Mouse (Mus musculus) ES-E14 (cell line): Measurements from ENCODE around the gene App.

Experiments used
- CHD2 ChIP-seq: IDR thresholded peaks from 2 replicates; pipeline ENCODE4 v1.6.1; 2014; ENCODE audit warnings: mild to moderate bottlenecking, low read depth, low read length, inconsistent platforms
- HCFC1 ChIP-seq: IDR thresholded peaks from 2 replicates; pipeline ENCODE4 v1.6.1; 2012; ENCODE audit warnings: low read length, inconsistent platforms, borderline replicate concordance; ENCODE audit not compliant: insufficient read depth
- ZC3H11A ChIP-seq: IDR thresholded peaks from 2 replicates; pipeline ENCODE4 v1.6.1; 2012; ENCODE audit warnings: low read depth, mild to moderate bottlenecking, inconsistent platforms, low read length, borderline replicate concordance

DNA sequence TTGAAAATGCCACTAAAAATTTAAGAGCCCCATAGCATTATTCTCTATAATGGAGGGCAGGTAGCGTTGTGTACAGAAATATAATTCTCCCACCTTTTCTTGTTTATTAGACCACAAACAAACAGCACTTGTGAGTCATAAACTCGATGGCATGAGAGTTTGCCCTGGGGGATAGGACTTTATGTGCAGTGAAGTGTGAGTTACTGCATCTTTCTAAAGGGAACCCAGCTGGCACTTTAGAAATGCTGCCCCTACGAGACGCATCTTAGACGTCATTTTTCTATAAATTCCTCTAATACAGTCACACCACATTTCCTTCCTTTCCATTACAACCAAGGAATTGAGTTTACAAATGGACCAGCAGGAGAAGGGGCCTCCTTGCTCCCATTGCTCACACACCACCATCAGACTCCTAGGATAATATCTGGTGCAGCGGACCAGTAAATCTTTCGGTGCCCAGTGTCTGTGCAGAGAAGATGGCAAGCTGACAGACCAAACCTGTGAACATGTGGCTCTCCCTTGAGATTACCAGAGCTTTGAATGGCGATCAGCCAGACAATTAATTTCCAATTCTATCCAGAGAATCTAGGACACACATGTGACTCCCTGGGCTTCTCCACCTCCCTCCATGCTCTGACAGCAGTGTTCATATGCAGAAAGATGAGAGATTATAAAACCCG lies 66.8 kb downstream of the App start:
- no peak for TF ChIP-seq CHD2
- no peak for TF ChIP-seq HCFC1
- TF ChIP-seq ZC3H11A, result no peak
